Mouse (Mus musculus) forebrain, postnatal 0 days (tissue): ENCODE data around the gene Lmx1b. TPM values are rescaled to one million over a fixed set of nuclear protein-coding genes. Genes with fewer than 3 reads are reported as not detected.

ENCODE experiments used
- ATAC-seq: fragments of 200-750 bp; cut with Nextera tagmentation; 2 replicates; pipeline ENCODE4 v1.8.0; 2017; ENCODE audit warnings: mild to moderate bottlenecking, moderate library complexity
- DNase-seq: peaks from one replicate; pipeline ENCODE4 v3.0.0-alpha.2; 2015
- H3K27ac ChIP-seq: fragments of 300-500 bp; sonication (generic); 2 replicates; pipeline ENCODE4 v1.5.1; 2014; ENCODE audit warnings: low read depth, mild to moderate bottlenecking, antibody characterized with exemption, low read length, moderate library complexity, mixed read lengths
- H3K27me3 ChIP-seq: fragments of 300-500 bp; sonication (generic); 2 replicates; pipeline ENCODE4 v1.6.1; 2014; ENCODE audit warnings: mild to moderate bottlenecking, low read length, mixed read lengths; ENCODE audit not compliant: insufficient read depth
- H3K36me3 ChIP-seq: fragments of 300-500 bp; sonication (generic); 2 replicates; pipeline ENCODE4 v1.6.1; 2014; ENCODE audit warnings: mild to moderate bottlenecking, moderate library complexity; ENCODE audit not compliant: insufficient read depth
- H3K4me1 ChIP-seq: fragments of 300-500 bp; sonication (generic); 2 replicates; pipeline ENCODE4 v1.6.1; 2014; ENCODE audit warnings: antibody characterized with exemption; ENCODE audit not compliant: insufficient read depth
- H3K4me2 ChIP-seq: fragments of 300-500 bp; sonication (generic); 2 replicates; pipeline ENCODE4 v1.6.1; 2014; ENCODE audit warnings: low read depth, mild to moderate bottlenecking, moderate library complexity
- H3K4me3 ChIP-seq: fragments of 300-500 bp; sonication (generic); 2 replicates; pipeline ENCODE4 v1.5.1; 2014; ENCODE audit warnings: low read depth, low read length, mixed read lengths
- H3K9ac ChIP-seq: fragments of 300-500 bp; sonication (generic); 2 replicates; pipeline ENCODE4 v1.6.1; 2014; ENCODE audit warnings: mild to moderate bottlenecking
- H3K9me3 ChIP-seq: fragments of 300-500 bp; sonication (generic); 2 replicates; pipeline ENCODE4 v1.6.1; 2016; ENCODE audit warnings: low read length
- CTCF ChIP-seq: sonication (generic); IDR thresholded peaks from 2 replicates; pipeline ENCODE4 v1.5.1; 2016; ENCODE audit warnings: antibody characterized with exemption, control low read depth, low read depth
- WGBS: fragments of 180-500 bp; shearing (Covaris S2); extraction: QIAGEN DNeasy Blood & Tissue Kit; methylation state at CpG from one replicate; pipeline ENCODE4 v1.1.7; 2014; 5-methylcytosine and 5-hydroxymethylcytosine counted together
- polyA plus RNA-seq: library from polyadenylated mRNA; unstranded; fragments of >200 nt; fragmentation: Nextera tagmentation; extraction: Ambion mirVana; gene quantifications from 2 replicates; pipeline ENCODE4 v1.2.1, GENCODE M21; 2015
- total RNA-seq: library from RNA; depleted of rRNA; stranded (reverse); fragments of >200 nt; gene quantifications from 2 replicates; pipeline ENCODE4 v1.2.3, GENCODE M21; 2014

Lmx1b gene
- total and polyA plus RNA-seq, 2 experiments from 2014 or later: 0.24 to 2.0 TPM

GRCm38 (mm10) chr2:33604846-33605486 lies 35.3 kb downstream of the Lmx1b start:
- H3K9me3 ChIP-seq: no peaks in the 10 kb centered on the region
- H3K4me3 ChIP-seq: no peak overlapping the region
- no peaks in the 10 kb centered on the region for H3K36me3 ChIP-seq
- DNase-seq: no peak
- peaks cover 14% of the 10 kb centered on the region for H3K27me3 ChIP-seq
- TF ChIP-seq CTCF: no peak
- 23% methylated on average over 7 of the region's 7 CpGs for WGBS
- H3K4me2 ChIP-seq: no peak overlapping the region
- H3K27ac ChIP-seq: no peak overlapping the region
- no peaks in the 10 kb centered on the region for H3K4me1 ChIP-seq
- ATAC-seq: no peak
- no peak overlapping the region for H3K9ac ChIP-seq

GRCm38 (mm10) chr2:33600520-33600919 lies 39.8 kb downstream of the Lmx1b start:
- Histone ChIP-seq H3K9ac (no peak overlapping the region), H3K9me3 (no peaks in the 10 kb centered on the region), H3K4me1 (no peaks in the 10 kb centered on the region), H3K4me3 (no peak overlapping the region), H3K27me3 (peaks cover 4% of the 10 kb centered on the region; the same call in 1 of the 2 replicates), H3K4me2 (no peak overlapping the region), H3K36me3 (no peaks in the 10 kb centered on the region), H3K27ac (no peak overlapping the region)
- WGBS: 51% methylated on average over 6 of the region's 6 CpGs
- no peak; the same call in 1 of the 2 replicates for ATAC-seq
- peak; percentile 34; the same call in 1 of the 2 replicates for TF ChIP-seq CTCF
- no peak for DNase-seq

- no peaks in the 10 kb centered on the region; the same call in 1 of the 2 replicates for H3K27me3 ChIP-seq
- no peak for ATAC-seq
- no peaks in the 10 kb centered on the region for H3K9me3 ChIP-seq
- no peak overlapping the region for H3K4me3 ChIP-seq
- WGBS: 43% methylated on average over 4 of the region's 4 CpGs
- no peak overlapping the region for H3K27ac ChIP-seq
- peaks cover 11% of the 10 kb centered on the region; the same call in 1 of the 2 replicates for H3K4me1 ChIP-seq
- TF ChIP-seq CTCF: no peak
- H3K36me3 ChIP-seq: no peaks in the 10 kb centered on the region
- no peak overlapping the region for H3K4me2 ChIP-seq
- no peak overlapping the region for H3K9ac ChIP-seq
- no peak for DNase-seq
Observed at GRCm38 (mm10) chr2:33597384-33597783, 42.9 kb downstream of the Lmx1b start.

- Histone ChIP-seq H3K27me3 (no peaks in the 10 kb centered on the region), H3K4me3 (no peak overlapping the region), H3K4me1 (peaks cover 11% of the 10 kb centered on the region; the same call in 1 of the 2 replicates), H3K9me3 (no peaks in the 10 kb centered on the region), H3K36me3 (no peaks in the 10 kb centered on the region), H3K9ac (no peak overlapping the region), H3K27ac (no peak overlapping the region), H3K4me2 (no peak overlapping the region)
- 22% methylated on average over 7 of the region's 7 CpGs for WGBS
- TF ChIP-seq CTCF: no peak
- no peak for DNase-seq
- ATAC-seq: no peak
Observed at GRCm38 (mm10) chr2:33595085-33595423, 45.3 kb downstream of the Lmx1b start.

- no peak for ATAC-seq
- H3K4me1 ChIP-seq: peaks cover 11% of the 10 kb centered on the region; the same call in 1 of the 2 replicates
Observed at GRCm38 (mm10) chr2:33594181-33595084, 45.9 kb downstream of the Lmx1b start.

GRCm38 (mm10) chr2:33592931-33593555 lies 47.3 kb downstream of the Lmx1b start:
- peak; percentile 85 for ATAC-seq
- no peaks in the 10 kb centered on the region for H3K27me3 ChIP-seq
- no peak overlapping the region for H3K4me3 ChIP-seq
- H3K27ac ChIP-seq: no peak overlapping the region
- DNase-seq: peak; percentile 58
- H3K4me2 ChIP-seq: no peak overlapping the region
- 12% methylated on average over 12 of the region's 12 CpGs for WGBS
- no peak for TF ChIP-seq CTCF
- H3K36me3 ChIP-seq: no peaks in the 10 kb centered on the region
- H3K9ac ChIP-seq: peak overlapping the region; percentile 18; the same call in 1 of the 2 replicates
- no peaks in the 10 kb centered on the region for H3K9me3 ChIP-seq
- H3K4me1 ChIP-seq: peaks cover 11% of the 10 kb centered on the region; the same call in 1 of the 2 replicates

More at GRCm38 (mm10) chr2:33594181-33595084, 45.9 kb downstream of the Lmx1b start:
- H3K9me3 ChIP-seq: no peaks in the 10 kb centered on the region
- H3K4me2 ChIP-seq: no peak overlapping the region
- H3K27ac ChIP-seq: no peak overlapping the region
- no peaks in the 10 kb centered on the region for H3K36me3 ChIP-seq
- TF ChIP-seq CTCF: no peak
- no peak overlapping the region for H3K9ac ChIP-seq
- H3K27me3 ChIP-seq: no peaks in the 10 kb centered on the region
- 53% methylated on average over 9 of the region's 9 CpGs for WGBS
- DNase-seq: no peak
- H3K4me3 ChIP-seq: no peak overlapping the region
